Mouse (Mus musculus) liver, embryonic 14.5 days (tissue): ENCODE results near the gene Pole2. TPM values are rescaled to one million over a fixed set of nuclear protein-coding genes. Genes with fewer than 3 reads are reported as not detected.

Source experiments
- ATAC-seq: fragments of 200-750 bp; cut with Nextera tagmentation; 2 replicates; pipeline ENCODE4 v1.8.0; 2017; ENCODE audit warnings: moderate number of reproducible peaks, mild to moderate bottlenecking, moderate library complexity; ENCODE audit not compliant: insufficient read depth
- DNase-seq, 3 experiments: peaks; one replicate each; pipeline ENCODE4 v3.0.0-alpha.2; 2012 to 2013; ENCODE audit warnings: low read depth in 3 of 3, low spot score in 3 of 3
- H3K27ac ChIP-seq: fragments of 300-500 bp; sonication (generic); 2 replicates; pipeline ENCODE4 v1.5.1; 2014; ENCODE audit warnings: moderate library complexity, mild to moderate bottlenecking, control low read depth, inconsistent platforms
- H3K27me3 ChIP-seq: fragments of 300-500 bp; sonication (generic); 2 replicates; pipeline ENCODE4 v1.6.1; 2014; ENCODE audit warnings: mild to moderate bottlenecking, low read length, moderate library complexity; ENCODE audit not compliant: control insufficient read depth, insufficient read depth
- H3K36me3 ChIP-seq: fragments of 300-500 bp; sonication (generic); replicated peaks from 2 replicates; pipeline ENCODE4 v1.6.1; 2014; ENCODE audit warnings: low read depth; ENCODE audit not compliant: control insufficient read depth, insufficient read depth
- H3K4me1 ChIP-seq, 2 experiments: fragments of 200-500 bp in 1 of 2; fragments of 300-500 bp in 1 of 2; sonication (generic) in 1 of 2; replicated peaks; 2 replicates each; pipeline ENCODE4 v1.6.1; 2012 to 2014; ENCODE audit warnings: antibody characterized with exemption in 1 of 2, inconsistent platforms in 1 of 2, low read length in 1 of 2; ENCODE audit not compliant: control insufficient read depth in 2 of 2, insufficient read depth in 2 of 2
- H3K4me2 ChIP-seq: fragments of 300-500 bp; sonication (generic); 2 replicates; pipeline ENCODE4 v1.6.1; 2014; ENCODE audit warnings: low read depth, mild to moderate bottlenecking, control low read depth, moderate library complexity
- H3K4me3 ChIP-seq, 2 experiments: fragments of 200-500 bp in 1 of 2; fragments of 300-500 bp in 1 of 2; sonication (generic) in 1 of 2; 2 replicates each; pipeline ENCODE4 v1.5.1; 2012 to 2014; ENCODE audit warnings: low read depth in 2 of 2, low read length in 2 of 2, mild to moderate bottlenecking in 2 of 2, control low read depth in 1 of 2, inconsistent platforms in 1 of 2, moderate library complexity in 1 of 2; ENCODE audit not compliant: insufficient read depth in 1 of 2
- H3K9ac ChIP-seq: fragments of 300-500 bp; sonication (generic); replicated peaks from 2 replicates; pipeline ENCODE4 v1.6.1; 2014; ENCODE audit warnings: mild to moderate bottlenecking, control low read depth, moderate library complexity
- H3K9me3 ChIP-seq: fragments of 300-500 bp; sonication (generic); 2 replicates; pipeline ENCODE4 v1.6.1; 2016; ENCODE audit warnings: low read length, mixed read lengths; ENCODE audit not compliant: control insufficient read depth
- CTCF ChIP-seq: IDR thresholded peaks from 2 replicates; pipeline ENCODE4 v1.5.1; 2016; ENCODE audit warnings: antibody characterized with exemption, low read depth, control low read depth
- EP300 ChIP-seq: IDR thresholded peaks from 2 replicates; pipeline ENCODE4 v1.6.1; 2016; ENCODE audit warnings: antibody characterized with exemption, low read depth
- WGBS: fragments of 180-500 bp; shearing (Covaris S2); extraction: QIAGEN DNeasy Blood & Tissue Kit; methylation state at CpG from one replicate; pipeline ENCODE4 v1.1.7; 2014; ENCODE audit not compliant: insufficient replicate concordance; 5-methylcytosine and 5-hydroxymethylcytosine counted together
- microRNA-seq: library from miRNA; unstranded; fragments of <30 nt; microRNA quantifications from one replicate; pipeline ENCODE4, GENCODE M21; 2016
- polyA plus RNA-seq, 2 experiments: library from polyadenylated mRNA; depleted of rRNA in 1 of 2; stranded (reverse) in 1 of 2; unstranded in 1 of 2; fragments of >200 nt; fragmentation: Nextera tagmentation in 1 of 2; extraction: Ambion mirVana in 1 of 2; gene quantifications; 2 replicates each; pipeline versions ENCODE4 v1.2.1 to v1.2.3; 2012 to 2014

The Pole2 gene
- polyA plus RNA-seq, 2 experiments, result 25.6 to 25.8 TPM

DNA sequence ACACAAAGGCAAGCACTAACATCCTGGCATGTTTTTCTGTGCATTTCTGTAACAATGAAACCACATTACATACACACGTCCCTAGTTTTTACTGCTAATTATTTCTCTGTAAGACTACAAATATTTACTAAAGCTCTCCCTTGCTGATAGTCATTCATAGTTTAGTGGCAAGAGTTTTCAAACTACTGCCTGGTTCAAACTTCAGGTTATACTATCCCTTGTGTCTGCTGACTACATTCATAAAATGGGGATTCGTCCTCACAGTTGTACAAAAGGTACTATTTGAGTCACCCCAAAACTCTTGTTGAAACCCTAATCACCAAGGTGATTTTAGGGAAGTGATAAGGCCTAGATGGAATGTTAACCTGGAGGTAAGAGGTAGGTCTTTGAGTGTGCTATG lies 72.1 kb downstream of the Pole2 start:
- 62% methylated on average over 2 of the region's 2 CpGs for WGBS

More for the DNA sequence above, 72.1 kb downstream of the Pole2 start:
- ATAC-seq (no peak), DNase-seq (no peak)
- no peak overlapping the region for H3K27ac ChIP-seq
- no peak for TF ChIP-seq CTCF
- no peak for TF ChIP-seq EP300
- no peaks in the 10 kb centered on the region for H3K27me3 ChIP-seq
- no peaks in the 10 kb centered on the region for H3K9me3 ChIP-seq
- no peak overlapping the region for H3K9ac ChIP-seq
- H3K4me2 ChIP-seq, result no peak overlapping the region
- H3K4me3 ChIP-seq, result no peak overlapping the region
- peaks cover 11% of the 10 kb centered on the region for H3K36me3 ChIP-seq
- peaks cover 12 to 15% of the 10 kb centered on the region in 2 experiments for H3K4me1 ChIP-seq

Small RNA genes within 50 kb of the gene (microRNA-seq; reads per million reads assigned to microRNA genes)
- not detected for gene Gm47287
- gene Gm47295, result 1.3 reads per million

Other genes starting within 250 kb of the Pole2 start
- 977 and 1,778 TPM in 2 replicates for gene Rps29, start 69.0 kb downstream of the Pole2 start, polyA plus RNA-seq (2012; rRNA removed)
- 1,444 and 1,541 TPM in 2 replicates for gene Rps29, start 69.0 kb downstream of the Pole2 start, polyA plus RNA-seq (2014; fragmentation: Nextera tagmentation; extraction: Ambion mirVana)
- gene Lrr1, start 59.4 kb downstream of the Pole2 start, polyA plus RNA-seq (2012; rRNA removed), result 8.9 and 11.1 TPM in 2 replicates
- gene Lrr1, start 59.4 kb downstream of the Pole2 start, polyA plus RNA-seq (2014; fragmentation: Nextera tagmentation; extraction: Ambion mirVana), result 21.3 and 22.9 TPM in 2 replicates
- gene Rpl36al, start 44.1 kb downstream of the Pole2 start, polyA plus RNA-seq (2012; rRNA removed), result 286 and 515 TPM in 2 replicates
- 614 and 643 TPM in 2 replicates for gene Rpl36al, start 44.1 kb downstream of the Pole2 start, polyA plus RNA-seq (2014; fragmentation: Nextera tagmentation; extraction: Ambion mirVana)
- gene Mgat2, start 44.0 kb downstream of the Pole2 start, polyA plus RNA-seq (2012; rRNA removed), result 9.2 and 11.0 TPM in 2 replicates
- gene Mgat2, start 44.0 kb downstream of the Pole2 start, polyA plus RNA-seq (2014; fragmentation: Nextera tagmentation; extraction: Ambion mirVana), result 23.3 and 24.1 TPM in 2 replicates
- gene Gm49383, start 31.1 kb downstream of the Pole2 start, polyA plus RNA-seq (2012; rRNA removed), result 4.9 TPM in 2 replicates
- gene Gm49383, start 31.1 kb downstream of the Pole2 start, polyA plus RNA-seq (2014; fragmentation: Nextera tagmentation; extraction: Ambion mirVana), result 15.7 and 19.1 TPM in 2 replicates
- gene Dnaaf2, start 29.8 kb downstream of the Pole2 start, polyA plus RNA-seq (2012; rRNA removed), result 2.8 TPM in 2 replicates
- gene Dnaaf2, start 29.8 kb downstream of the Pole2 start, polyA plus RNA-seq (2014; fragmentation: Nextera tagmentation; extraction: Ambion mirVana), result 2.9 TPM in 2 replicates
- gene Gm49384, start 23.9 kb downstream of the Pole2 start, polyA plus RNA-seq (2012; rRNA removed), result 1.2 and 8.0 TPM in 2 replicates
- 16.3 and 17.4 TPM in 2 replicates for gene Gm49384, start 23.9 kb downstream of the Pole2 start, polyA plus RNA-seq (2014; fragmentation: Nextera tagmentation; extraction: Ambion mirVana)
- 0.26 and 3.3 TPM in 2 replicates for gene Klhdc1, start 13.0 kb upstream of the Pole2 start, polyA plus RNA-seq (2012; rRNA removed)
- gene Klhdc1, start 13.0 kb upstream of the Pole2 start, polyA plus RNA-seq (2014; fragmentation: Nextera tagmentation; extraction: Ambion mirVana), result 1.9 and 3.6 TPM in 2 replicates
- gene Klhdc2, start 68.5 kb upstream of the Pole2 start, polyA plus RNA-seq (2012; rRNA removed), result 28.8 and 43.4 TPM in 2 replicates
- 84.9 and 92.3 TPM in 2 replicates for gene Klhdc2, start 68.5 kb upstream of the Pole2 start, polyA plus RNA-seq (2014; fragmentation: Nextera tagmentation; extraction: Ambion mirVana)
- gene Nemf, start 129.0 kb upstream of the Pole2 start, polyA plus RNA-seq (2012; rRNA removed), result 5.2 and 11.1 TPM in 2 replicates
- gene Nemf, start 129.0 kb upstream of the Pole2 start, polyA plus RNA-seq (2014; fragmentation: Nextera tagmentation; extraction: Ambion mirVana), result 33.7 and 35.4 TPM in 2 replicates
- gene Arf6, start 144.0 kb upstream of the Pole2 start, polyA plus RNA-seq (2012; rRNA removed), result 41.3 and 45.8 TPM in 2 replicates
- gene Arf6, start 144.0 kb upstream of the Pole2 start, polyA plus RNA-seq (2014; fragmentation: Nextera tagmentation; extraction: Ambion mirVana), result 35.7 and 39.6 TPM in 2 replicates
- gene Gm9887, start 144.3 kb upstream of the Pole2 start, polyA plus RNA-seq (2012; rRNA removed), result 0.20 and 0.23 TPM in 2 replicates
- gene Gm9887, start 144.3 kb upstream of the Pole2 start, polyA plus RNA-seq (2014; fragmentation: Nextera tagmentation; extraction: Ambion mirVana), result 0.40 and 1.0 TPM in 2 replicates